Mouse (Mus musculus): ENCODE measurements around the gene Rtp2. TPM values are rescaled to one million over a fixed set of nuclear protein-coding genes. Genes with fewer than 3 reads are reported as not detected.
"Not testable (repeated sequence)": the region's sequence is repeated elsewhere in the genome, so short reads cannot be mapped to it uniquely, and the experiment has no call there.

Gene Rtp2
- total RNA-seq, 2 experiments from 2014 or later, result 0.42 TPM; not detected in 1

DNA sequence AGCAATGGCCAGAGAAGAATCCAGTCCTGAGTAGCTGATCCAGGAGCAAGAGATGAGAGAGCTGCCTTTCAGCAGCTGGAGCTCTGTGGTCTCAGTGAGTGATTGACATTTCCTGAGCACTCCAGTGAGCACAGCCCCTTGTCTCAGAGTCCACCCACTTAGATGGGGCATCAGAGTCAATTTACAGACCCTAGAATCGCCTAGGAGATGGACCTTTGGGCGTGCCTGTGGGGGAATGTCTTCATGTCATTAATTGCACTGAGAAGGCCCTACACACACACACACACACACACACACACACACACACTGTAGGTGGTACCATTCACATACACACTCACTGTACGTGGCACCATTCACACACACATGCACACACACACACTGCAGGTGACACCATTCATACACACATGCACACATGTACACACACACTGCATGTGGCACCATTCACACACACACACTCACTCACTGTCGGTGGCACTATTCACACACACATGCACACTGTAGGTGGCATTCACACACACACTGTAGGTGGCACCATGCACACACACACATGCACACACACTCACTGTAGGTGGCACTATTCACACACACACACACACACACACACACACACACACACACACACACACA, 20.0 kb upstream of the Rtp2 start:
- no peak for DNase-seq (ENCODE audit: low spot score in 2 of 2)

DNA sequence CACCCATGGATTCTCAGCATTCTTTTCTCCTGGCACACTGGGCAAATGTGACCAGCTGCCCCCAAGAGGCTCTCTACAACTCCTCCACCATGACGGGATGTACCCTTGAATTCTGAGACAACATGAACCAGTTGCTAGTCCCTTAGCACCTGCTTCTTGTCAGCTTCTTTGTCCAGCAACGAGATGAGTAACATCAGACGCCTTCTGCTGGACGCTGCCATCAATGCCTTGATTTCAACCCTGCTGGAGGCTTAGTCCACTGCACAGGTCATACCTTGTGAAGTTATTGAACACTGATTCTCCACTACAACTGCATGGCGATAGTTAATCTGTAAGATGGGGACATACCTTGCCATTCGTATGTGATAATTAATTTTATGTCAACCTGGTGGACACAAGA, 15.5 kb upstream of the Rtp2 start:
- no peak for DNase-seq (ENCODE audit: low spot score in 2 of 2)

GRCm38 (mm10) chr16:23944801-23945200, 12.6 kb upstream of the Rtp2 start:
- DNase-seq (ENCODE audit: low spot score in 2 of 2), result no peak

DNA sequence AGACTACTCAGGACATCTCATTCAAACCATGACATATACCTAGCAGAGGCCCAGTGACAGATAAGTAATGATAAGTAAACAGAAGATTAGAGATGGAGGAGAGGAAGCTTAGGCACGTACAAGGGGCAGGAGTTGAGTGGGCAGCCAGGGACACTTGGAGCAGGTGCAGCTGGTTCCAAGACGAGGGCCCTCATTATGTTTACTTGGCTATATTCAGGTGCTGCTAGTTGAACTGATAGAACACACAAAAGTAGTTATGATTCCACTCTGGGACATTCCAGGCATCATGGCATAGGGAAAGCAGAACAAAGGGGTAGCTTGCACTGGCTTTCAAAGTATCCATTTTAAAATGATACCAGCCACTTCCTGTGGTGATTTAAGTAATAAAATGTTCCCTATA, 2.2 kb upstream of the Rtp2 start:
- DNase-seq (ENCODE audit: low spot score in 2 of 2), result no peak

GRCm38 (mm10) chr16:23931275-23931674, 919 bp downstream of the Rtp2 start:
- DNase-seq (ENCODE audit: low spot score in 2 of 2), result no peak

DNA sequence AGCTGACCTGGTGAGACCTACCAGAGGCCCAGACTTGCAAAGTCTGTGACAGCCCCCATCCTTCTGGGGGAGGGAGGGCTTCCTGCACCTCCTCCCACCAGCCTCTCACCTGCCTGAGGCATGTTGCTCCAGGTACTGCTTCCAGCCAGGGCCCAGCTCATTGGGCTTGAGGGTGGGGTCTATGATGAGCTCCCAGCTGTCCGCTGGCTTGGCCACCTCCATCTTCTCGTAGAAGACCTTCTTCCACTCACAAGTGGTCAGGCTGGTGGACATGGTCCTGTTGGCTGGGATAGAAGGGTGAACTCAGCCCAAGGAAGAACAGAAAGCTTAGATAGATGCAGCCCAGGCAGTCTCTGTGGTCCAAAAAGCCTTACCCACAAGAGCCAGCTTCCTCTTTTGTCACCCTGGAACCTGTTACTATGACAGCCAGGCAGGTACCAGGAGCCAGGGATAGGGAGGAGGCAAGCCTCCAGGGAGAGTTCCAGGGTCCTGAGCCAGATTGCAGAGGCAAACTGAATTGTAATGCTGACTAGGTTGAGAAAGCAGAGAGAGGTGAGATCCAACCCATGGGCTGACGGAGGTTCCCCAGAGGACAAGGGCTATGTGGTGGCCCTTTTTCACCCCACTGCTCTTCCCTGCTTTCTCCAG, 1.6 kb downstream of the Rtp2 start:
- DNase-seq (ENCODE audit: low spot score in 2 of 2), result no peak

DNA sequence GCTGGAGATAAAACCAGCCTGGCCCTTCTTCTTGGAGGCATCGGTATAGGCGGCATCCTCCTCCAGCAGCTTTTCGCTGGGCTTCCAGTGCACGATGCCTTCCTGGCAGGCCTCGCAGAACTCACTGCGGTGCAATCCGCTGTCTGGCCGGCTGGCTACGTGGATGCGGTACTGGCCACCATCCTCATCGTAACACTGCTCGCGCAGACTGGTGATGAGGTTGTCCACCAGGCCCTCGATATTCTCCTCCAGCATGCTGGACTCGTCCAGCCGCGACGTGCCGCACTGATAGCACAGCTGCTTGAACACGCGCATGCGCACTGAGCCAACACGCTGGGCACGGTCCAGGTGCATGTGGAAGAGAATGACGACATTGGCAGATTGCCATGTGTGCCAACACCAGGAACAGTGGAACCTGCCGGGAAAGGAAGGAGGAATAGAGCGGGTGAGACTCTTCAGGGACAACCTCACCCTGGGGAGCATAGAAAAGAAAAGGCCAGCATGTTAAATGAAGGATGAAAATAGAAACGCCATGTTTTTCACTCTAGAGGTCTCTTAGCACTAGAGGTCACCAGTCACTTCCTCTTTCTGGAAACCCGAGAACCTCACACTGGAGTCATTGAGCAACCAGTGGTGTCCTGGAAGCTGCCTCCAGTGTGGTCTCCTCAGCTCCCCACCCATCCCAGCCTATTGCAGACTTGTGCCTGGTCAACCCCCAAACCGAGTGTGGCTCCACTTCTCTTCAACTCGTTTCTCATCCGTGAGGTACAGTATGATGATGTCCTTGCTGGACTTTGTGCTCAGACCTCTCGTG, 4.7 kb downstream of the Rtp2 start:
- DNase-seq (ENCODE audit: low spot score in 2 of 2), result no peak

- no peak for DNase-seq (ENCODE audit: low spot score in 2 of 2)
Observed at GRCm38 (mm10) chr16:23922906-23923305, 9.3 kb downstream of the Rtp2 start.

- no peak for DNase-seq (ENCODE audit: low spot score in 2 of 2)
Observed at GRCm38 (mm10) chr16:23921697-23922096, 10.5 kb downstream of the Rtp2 start.

- DNase-seq (ENCODE audit: low spot score in 2 of 2), result no peak
Observed at GRCm38 (mm10) chr16:23919418-23919817, 12.8 kb downstream of the Rtp2 start.

GRCm38 (mm10) chr16:23913401-23913800, 18.8 kb downstream of the Rtp2 start:
- DNase-seq (ENCODE audit: low spot score in 2 of 2), result no peak

DNA sequence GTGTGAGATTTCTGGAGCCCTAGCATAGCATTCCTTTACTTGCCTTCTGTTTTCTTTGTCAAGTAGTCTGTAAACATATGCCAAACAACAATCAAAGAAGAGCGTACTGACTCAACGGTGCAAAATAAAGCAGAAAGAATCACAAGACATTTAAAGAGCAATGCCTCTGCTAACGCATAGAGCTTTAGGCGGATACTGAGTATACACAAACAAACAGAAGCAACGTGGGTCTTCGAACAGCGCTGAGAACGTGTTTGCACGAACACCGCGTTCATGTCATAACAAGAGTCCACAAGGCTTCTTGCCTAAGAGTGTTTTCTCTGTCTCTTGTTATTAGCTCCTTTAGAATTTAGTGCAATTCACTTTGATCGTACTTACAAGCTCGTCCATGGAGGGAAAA, 19.5 kb downstream of the Rtp2 start:
- DNase-seq (ENCODE audit: low spot score in 2 of 2), result no peak

DNA sequence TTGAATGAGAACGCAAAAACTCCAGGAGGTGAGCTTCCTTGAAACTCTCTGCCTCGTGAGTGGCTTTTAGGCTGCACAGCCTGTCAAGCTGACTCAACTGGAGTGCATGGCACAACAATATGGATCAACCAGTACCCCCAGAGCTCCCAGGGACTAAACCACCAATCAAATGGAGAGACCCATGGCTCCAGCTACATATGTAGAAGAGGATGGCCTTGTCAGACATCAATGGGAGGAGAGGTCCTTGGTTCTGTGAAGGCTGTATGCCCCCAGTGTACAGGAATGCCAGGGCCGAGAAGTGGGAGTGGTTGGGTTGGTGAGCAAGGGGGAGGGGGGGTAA, 23.2 kb downstream of the Rtp2 start:
- DNase-seq (ENCODE audit: low spot score in 2 of 2), result not testable (repeated sequence)

DNA sequence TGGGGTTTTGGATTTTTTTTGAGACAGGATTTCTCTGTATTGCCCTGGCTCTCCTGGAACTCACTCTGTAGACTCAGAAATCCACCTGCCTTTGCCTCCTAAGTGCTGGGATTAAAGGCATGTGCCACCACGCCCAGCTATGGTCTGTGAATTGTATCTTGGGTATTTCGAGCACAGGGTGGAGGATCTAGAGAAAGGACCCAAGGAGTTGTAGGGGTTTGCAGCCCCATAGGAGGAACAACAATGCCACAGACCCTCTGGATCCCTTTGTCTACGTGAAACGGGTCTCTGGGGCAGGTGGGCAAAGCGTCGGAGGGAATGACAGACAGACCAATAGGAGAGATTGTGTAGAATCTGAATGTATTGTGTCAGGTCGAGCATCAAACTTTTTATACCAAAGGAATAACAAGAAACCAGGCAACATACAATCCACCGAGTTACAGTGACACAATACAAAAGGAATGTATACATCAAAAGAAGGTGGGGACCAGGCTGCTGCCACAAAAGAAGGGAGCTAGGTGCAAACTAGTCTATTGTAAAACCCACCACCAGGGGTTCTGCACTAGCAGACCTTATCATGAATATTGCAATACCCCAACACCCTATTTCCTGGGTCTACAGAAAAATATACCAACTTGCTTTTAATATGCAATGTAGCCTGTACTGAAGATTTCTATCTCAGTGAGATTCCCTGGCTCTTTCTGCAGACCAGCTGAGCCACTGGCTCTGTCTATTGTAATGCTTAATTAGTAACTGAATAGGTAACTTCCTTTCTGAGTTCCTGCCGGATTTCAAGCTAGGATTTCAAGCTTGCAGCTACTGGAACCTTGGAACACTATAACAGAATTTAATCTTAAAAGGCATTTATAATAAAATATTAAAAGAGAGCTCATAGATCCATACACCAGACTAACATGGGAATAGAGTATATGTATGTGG, 23.8 kb downstream of the Rtp2 start:
- not testable (repeated sequence) for DNase-seq (ENCODE audit: low spot score in 2 of 2)

DNA sequence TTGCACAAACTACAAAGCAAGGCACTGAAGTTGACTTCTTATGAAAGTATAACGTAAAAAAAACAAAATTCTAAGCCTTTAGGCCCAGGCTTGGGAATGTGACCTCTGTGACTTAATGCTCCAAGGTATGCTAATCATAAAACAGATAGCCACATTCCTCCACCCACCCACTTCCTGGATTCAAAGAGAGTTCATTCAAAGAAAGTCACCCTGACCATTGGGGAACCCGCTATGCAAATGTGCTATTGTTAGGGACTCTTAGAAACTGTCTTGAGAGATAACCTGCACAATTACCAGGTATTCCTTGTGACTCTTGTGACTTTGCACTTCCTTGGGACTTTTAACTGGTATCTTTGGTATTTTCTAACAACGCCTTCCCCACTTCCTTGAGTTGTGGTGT, 25.6 kb downstream of the Rtp2 start:
- not testable (repeated sequence) for DNase-seq (ENCODE audit: low spot score in 2 of 2)

GRCm38 (mm10) chr16:23901411-23901810, 30.8 kb downstream of the Rtp2 start:
- DNase-seq (ENCODE audit: low spot score in 2 of 2), result no peak

DNA sequence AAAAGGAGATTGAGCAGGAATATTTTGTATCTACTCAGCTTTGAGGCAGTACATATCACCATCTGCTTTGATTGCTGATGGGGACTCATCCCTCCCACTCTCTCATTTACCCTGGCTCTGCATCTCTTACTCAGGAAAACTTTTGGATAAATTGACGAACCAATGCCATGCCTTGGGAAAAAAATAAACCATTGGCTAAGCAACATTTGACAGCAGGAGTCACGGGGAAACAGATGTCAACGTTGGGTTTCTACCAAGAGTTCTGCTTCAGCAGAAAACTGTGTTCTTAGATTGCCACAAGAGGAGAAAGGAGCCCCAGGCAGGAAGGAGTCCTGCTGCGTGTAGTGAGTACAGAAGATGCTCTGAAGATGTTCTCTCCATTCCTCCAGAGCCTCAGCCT, 32.1 kb downstream of the Rtp2 start:
- peak; percentile 17 to 18 for DNase-seq (ENCODE audit: low spot score in 2 of 2)

DNA sequence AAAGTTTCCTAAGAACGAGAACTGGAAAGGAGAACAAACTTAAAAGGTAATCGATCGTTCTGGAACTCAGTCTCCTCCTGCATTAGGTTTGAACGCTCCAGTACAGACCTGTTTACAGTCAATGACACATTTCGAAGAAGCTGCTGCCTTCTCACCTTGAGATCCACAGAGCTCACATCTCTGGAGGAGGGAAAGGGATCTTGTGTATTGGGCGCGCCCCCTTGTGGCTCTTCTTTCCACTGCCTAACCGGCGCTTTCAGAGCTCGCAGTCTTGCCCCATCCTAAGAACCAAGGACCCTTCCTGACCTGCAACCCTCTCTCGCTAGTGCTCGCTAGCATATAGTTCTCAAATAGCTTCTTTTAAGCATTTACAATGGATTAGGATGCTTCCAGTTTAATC, 33.4 kb downstream of the Rtp2 start:
- DNase-seq (ENCODE audit: low spot score in 2 of 2), result peak; percentile 85 to 86

GRCm38 (mm10) chr16:23897984-23898586, 34.1 kb downstream of the Rtp2 start:
- peak; percentile 74 to 79 for DNase-seq (ENCODE audit: low spot score in 2 of 2)

DNA sequence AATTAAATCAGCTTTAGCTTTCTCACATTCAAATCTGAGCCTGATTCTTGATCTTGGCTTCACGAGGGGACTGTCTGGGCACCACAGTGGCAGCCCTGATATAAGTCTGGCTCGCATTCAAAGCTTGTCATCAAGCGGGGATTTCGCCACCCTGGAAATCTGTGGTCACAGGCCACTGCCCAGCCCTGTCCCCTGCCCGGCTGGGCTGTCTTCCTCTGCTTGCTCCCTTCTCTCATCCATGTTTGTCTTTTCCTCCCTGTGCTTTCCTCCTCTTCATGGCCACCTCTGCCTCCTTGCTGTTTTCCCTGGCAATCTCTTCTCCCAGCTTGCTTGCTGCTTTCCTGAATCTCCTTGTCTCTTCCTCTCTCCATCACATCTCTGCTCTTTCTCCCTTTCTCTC, 34.7 kb downstream of the Rtp2 start:
- no peak for DNase-seq (ENCODE audit: low spot score in 2 of 2)

- DNase-seq (ENCODE audit: low spot score in 2 of 2), result no peak
Observed at GRCm38 (mm10) chr16:23895135-23895534, 37.1 kb downstream of the Rtp2 start.
